Mouse (Mus musculus) ovary, adult 18-20 months (tissue): ENCODE results near the gene Btrc.
"Not testable (repeated sequence)": the region's sequence is repeated elsewhere in the genome, so short reads cannot be mapped to it uniquely, and the experiment has no call there.

ENCODE experiments used
- DNase-seq: peaks from one replicate; pipeline ENCODE4 v3.0.0; 2022; ENCODE audit warnings: low spot score, mixed read lengths

Gene Btrc

GRCm38 (mm10) chr19:45533617-45534016 lies 170.1 kb downstream of the Btrc start:
- no peak for DNase-seq

- DNase-seq, result no peak
Measured at GRCm38 (mm10) chr19:45535214-45535735, 171.7 kb downstream of the Btrc start.

- DNase-seq, result no peak
Measured at GRCm38 (mm10) chr19:45535929-45536328, 172.4 kb downstream of the Btrc start.

- no peak for DNase-seq
Measured at GRCm38 (mm10) chr19:45537505-45537904, 174.0 kb downstream of the Btrc start.

- DNase-seq, result no peak
Measured at GRCm38 (mm10) chr19:45540657-45541408, 177.3 kb downstream of the Btrc start.

GRCm38 (mm10) chr19:45541409-45542041 lies 178.0 kb downstream of the Btrc start:
- DNase-seq, result peak; percentile 39

- DNase-seq, result no peak
Measured at GRCm38 (mm10) chr19:45542061-45542460, 178.5 kb downstream of the Btrc start.

- peak; percentile 79 for DNase-seq
Measured at GRCm38 (mm10) chr19:45544152-45544924, 180.8 kb downstream of the Btrc start.

- peak; percentile 77 for DNase-seq
Measured at GRCm38 (mm10) chr19:45544925-45545321, 181.4 kb downstream of the Btrc start.

- DNase-seq, result not testable (repeated sequence)
Measured at GRCm38 (mm10) chr19:45548196-45548595, 184.7 kb downstream of the Btrc start.

GRCm38 (mm10) chr19:45549128-45549915 lies 185.8 kb downstream of the Btrc start:
- DNase-seq, result no peak

GRCm38 (mm10) chr19:45549948-45550347 lies 186.4 kb downstream of the Btrc start:
- no peak for DNase-seq

- DNase-seq, result no peak
Measured at GRCm38 (mm10) chr19:45552187-45552586, 188.7 kb downstream of the Btrc start.

- no peak for DNase-seq
Measured at GRCm38 (mm10) chr19:45554136-45554535, 190.6 kb downstream of the Btrc start.

GRCm38 (mm10) chr19:45560153-45560890 lies 196.8 kb downstream of the Btrc start, which contains the start of the genes Poll and Gm17018:
Gene Poll (minus strand): TSS chr19:45560531.
Gene Gm17018 (plus strand): TSS chr19:45560615.
- peak; percentile 67 for DNase-seq

- no peak for DNase-seq
Measured at GRCm38 (mm10) chr19:45565925-45566715, 202.6 kb downstream of the Btrc start.

GRCm38 (mm10) chr19:45567367-45567766 lies 203.8 kb downstream of the Btrc start:
- DNase-seq, result no peak

- no peak for DNase-seq
Measured at GRCm38 (mm10) chr19:45573033-45573432, 209.5 kb downstream of the Btrc start.

- DNase-seq, result peak; percentile 32
Measured at GRCm38 (mm10) chr19:45573861-45574267, 210.3 kb downstream of the Btrc start.

GRCm38 (mm10) chr19:45574339-45574898 lies 210.9 kb downstream of the Btrc start:
- no peak for DNase-seq
